Mouse (Mus musculus) embryonic fibroblast, embryonic 13.5 days (primary cell): ENCODE data around the gene Mindy4.

Source experiments
- CTCF ChIP-seq: IDR thresholded peaks from 2 replicates; pipeline ENCODE4 v1.5.1; 2011; ENCODE audit warnings: mild to moderate bottlenecking, control low read depth, low read length, moderate library complexity, borderline replicate concordance; ENCODE audit not compliant: insufficient read depth
- POLR2A ChIP-seq: IDR thresholded peaks from 2 replicates; pipeline ENCODE4 v1.6.1; 2011; ENCODE audit warnings: low read depth, mild to moderate bottlenecking, control low read depth, low read length, moderate library complexity

GRCm38 (mm10) chr6:55357636-55358031 lies 154.5 kb downstream of the Mindy4 start:
- TF ChIP-seq POLR2A: no peak
- TF ChIP-seq CTCF: no peak
